Mouse (Mus musculus) layer of hippocampus, adult 2 months (tissue): ENCODE measurements at regions not wholly inside any gene's neighbourhood (a gene's known extent, or its start where the extent isn't known, plus 50 kb on each side); places are given as distances from the start of the nearest gene placed in this dataset.
"Not testable (repeated sequence)": the region's sequence is repeated elsewhere in the genome, so short reads cannot be mapped to it uniquely, and the experiment has no call there.

Source experiments
- DNase-seq, 2 experiments: peaks; one replicate each; pipeline ENCODE4 v3.0.0; 2022; ENCODE audit warnings: low spot score in 2 of 2
- H3K27ac ChIP-seq: fragments of 200-600 bp; 2 replicates; pipeline ENCODE4 v1.8.1; 2022
- H3K4me3 ChIP-seq: fragments of 200-600 bp; 2 replicates; pipeline ENCODE4 v1.8.1; 2022; ENCODE audit warnings: mild to moderate bottlenecking
- CTCF ChIP-seq: fragments of 200-600 bp; conservative IDR thresholded peaks from 2 replicates; pipeline ENCODE4 v1.8.1; 2022; ENCODE audit warnings: antibody characterized with exemption, mild to moderate bottlenecking, moderate library complexity

DNA sequence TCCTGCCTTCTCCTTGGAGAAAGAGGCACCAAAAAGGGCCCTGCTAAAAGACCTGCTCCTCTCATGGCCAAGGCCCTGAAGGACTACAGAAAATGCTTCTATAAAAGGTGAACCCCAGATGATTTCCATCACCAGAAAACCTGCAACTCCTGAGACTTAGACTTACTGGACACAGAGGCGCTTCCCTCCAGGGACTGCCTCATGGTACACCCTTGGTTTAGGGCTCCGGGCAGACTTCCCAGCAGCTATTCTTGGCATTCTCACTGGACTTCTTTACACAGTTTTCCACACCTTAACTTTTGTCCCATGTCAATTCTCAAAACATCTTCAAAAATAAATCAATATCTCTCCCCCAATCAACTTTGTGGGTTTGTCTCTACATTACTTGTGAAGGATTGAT lies 393.2 kb downstream of the Gpm6a start:
- H3K4me3 ChIP-seq, DNase-seq, H3K27ac ChIP-seq: not testable (repeated sequence)

DNA sequence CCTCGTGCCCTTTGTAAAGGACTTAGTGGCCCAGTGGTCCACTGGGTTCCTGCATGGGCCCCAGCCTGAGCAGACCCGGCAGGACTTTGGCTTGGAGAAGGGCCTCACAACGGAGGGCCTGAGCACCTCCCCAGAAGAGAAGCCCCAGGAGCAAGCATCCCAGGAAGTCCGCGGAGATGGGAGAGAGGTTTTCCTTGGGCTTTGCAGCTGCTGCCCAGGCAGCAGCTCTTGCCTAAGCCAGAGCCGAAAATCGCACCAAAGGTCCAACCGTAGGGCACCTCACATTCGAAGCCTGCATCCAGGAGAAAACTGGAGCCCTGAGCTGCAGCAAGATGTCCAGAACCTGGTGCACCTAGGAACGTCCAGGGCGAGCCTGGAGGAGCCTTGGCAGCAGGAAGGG lies 405.2 kb downstream of the Gpm6a start:
- H3K27ac ChIP-seq, DNase-seq: not testable (repeated sequence)

DNA sequence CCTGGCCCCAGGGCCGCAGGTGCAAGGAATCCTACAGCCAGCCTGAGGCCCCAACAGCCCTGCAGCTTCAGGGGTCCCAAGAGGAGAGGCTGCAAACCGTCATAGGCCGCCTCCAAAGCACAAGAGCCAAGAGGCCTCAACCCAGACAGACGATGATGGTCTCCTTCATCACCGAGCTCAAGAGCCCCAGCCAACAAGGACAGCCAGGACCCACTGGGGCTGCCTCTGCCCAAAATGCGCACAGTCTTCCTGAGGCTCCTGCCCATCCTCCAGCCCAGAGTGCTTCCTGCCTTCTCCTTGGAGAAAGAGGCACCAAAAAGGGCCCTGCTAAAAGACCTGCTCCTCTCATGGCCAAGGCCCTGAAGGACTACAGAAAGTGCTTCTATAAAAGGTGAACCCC lies 412.8 kb downstream of the Gpm6a start:
- not testable (repeated sequence) for DNase-seq, H3K27ac ChIP-seq

More for the DNA sequence above, 405.2 kb downstream of the Gpm6a start:
- not testable (repeated sequence) for H3K4me3 ChIP-seq

DNA sequence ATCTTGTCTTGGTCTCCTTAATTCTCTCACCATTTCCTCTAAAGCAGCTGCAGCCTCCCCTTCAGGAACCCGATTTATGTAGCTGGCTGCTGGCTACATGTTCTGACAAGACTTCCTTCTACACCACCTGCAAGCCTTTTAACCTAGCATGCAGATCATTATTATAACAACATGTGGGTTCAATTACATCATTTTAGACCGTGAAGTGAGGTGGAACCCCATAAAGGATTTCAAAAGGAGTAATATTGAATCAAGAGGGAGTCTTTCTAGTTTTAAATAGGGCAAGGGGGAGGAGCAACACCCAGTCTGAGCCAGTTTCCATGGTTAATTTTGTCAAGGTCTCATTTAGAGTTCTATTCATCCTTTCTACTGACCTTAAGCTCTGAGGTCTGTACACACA lies 442.4 kb downstream of the Gpm6a start:
- no peak for DNase-seq
- Histone ChIP-seq H3K27ac (no peak overlapping the region), H3K4me3 (no peak overlapping the region)
- TF ChIP-seq CTCF: no peak

More for the DNA sequence above, 412.8 kb downstream of the Gpm6a start:
- not testable (repeated sequence) for H3K4me3 ChIP-seq

DNA sequence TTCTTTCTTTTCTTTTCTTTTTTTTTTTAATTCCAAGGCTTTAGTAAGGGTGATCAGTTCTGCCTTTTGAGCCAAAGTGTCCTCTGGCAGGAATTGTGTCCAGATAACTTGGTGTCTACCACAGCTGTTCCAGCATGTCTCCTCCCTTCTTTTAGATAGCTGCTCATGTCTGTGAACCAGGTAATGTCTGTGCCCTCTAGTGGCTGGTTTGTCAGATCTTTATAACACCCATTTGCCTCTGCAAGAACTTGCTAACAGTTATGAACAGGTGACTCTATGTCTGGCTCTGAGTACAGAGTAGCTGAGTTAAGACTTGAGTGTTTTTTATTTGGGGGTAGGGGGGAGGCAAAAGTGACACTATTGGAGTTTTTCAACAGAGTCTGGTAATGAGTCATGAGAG lies 443.7 kb downstream of the Gpm6a start:
- no peak overlapping the region for H3K4me3 ChIP-seq
- DNase-seq: no peak
- TF ChIP-seq CTCF: peak; percentile 63
- no peak overlapping the region for H3K27ac ChIP-seq

DNA sequence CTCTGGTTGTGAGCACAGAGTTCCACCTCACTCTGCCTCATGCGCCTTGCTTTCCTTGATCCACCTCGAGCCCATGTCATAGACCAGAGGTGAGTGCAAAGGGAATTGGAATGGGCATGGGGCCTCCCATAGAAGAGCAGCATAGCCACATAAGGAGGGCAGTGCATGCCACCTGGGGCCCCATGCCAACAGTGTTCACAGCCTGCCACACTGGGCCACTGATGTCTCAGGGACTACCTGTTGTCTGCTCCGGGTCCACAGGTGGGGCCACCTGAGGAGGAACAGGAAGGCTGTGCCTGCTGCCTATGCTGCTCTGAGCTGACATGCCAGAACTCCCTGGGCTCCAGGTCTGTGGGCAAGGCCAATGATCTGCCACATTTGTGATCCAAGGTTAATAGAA lies 445.8 kb downstream of the Gpm6a start:
- no peak overlapping the region for H3K27ac ChIP-seq
- no peak overlapping the region for H3K4me3 ChIP-seq
- no peak for TF ChIP-seq CTCF
- no peak for DNase-seq

DNA sequence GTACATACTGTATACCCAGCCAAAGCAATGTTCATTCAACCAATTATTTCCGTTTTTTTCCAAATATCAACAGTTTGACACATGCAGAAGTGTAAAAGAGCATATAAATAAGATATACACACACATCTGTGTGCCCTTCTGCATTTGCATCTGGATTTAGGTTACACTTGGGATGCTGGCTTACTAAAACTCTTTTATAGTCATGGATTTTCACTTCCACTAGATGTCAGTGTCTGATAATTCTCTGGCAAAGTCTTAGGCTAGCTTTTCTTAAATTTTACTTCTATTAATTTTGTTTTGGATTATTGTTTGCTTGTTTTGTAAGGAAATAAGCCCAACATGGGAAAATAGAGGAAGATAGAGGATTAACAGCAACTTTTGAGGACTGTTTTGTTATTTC lies 452.3 kb downstream of the Gpm6a start:
- TF ChIP-seq CTCF: peak; percentile 41
- not testable (repeated sequence) for DNase-seq, H3K4me3 ChIP-seq, H3K27ac ChIP-seq
